Mouse (Mus musculus) adrenal gland, postnatal 14 days (tissue): ENCODE measurements at regions not wholly inside any gene's neighbourhood (a gene's known extent, or its start where the extent isn't known, plus 50 kb on each side); places are given as distances from the start of the nearest gene placed in this dataset.
"Not testable (repeated sequence)": the region's sequence is repeated elsewhere in the genome, so short reads cannot be mapped to it uniquely, and the experiment has no call there.

Source experiments
- DNase-seq: peaks from one replicate; pipeline ENCODE4 v3.0.0; 2021; ENCODE audit warnings: mixed read lengths

GRCm38 (mm10) chr2:147307488-147308386 lies 54.0 kb upstream of the Pax1 start:
- peak; percentile 72 for DNase-seq

DNA sequence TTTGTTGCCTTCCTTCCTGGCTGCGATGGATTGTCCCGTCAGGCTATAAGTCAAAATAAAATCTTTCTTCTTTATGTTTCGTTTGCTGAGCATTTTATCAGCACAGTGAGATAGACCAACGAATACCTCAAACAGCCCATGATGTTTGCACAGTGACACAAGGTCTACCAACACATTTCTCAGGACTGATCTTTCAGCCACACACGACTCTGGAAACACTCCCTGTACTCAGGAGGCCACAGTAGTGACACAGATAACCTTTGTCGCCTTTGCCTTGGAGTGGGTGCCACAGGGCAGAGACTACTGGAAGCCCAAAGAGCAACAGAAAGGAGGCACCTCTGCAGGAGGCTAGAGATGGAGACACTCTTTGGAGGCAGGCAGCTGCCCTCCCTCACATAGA lies 55.0 kb upstream of the Pax1 start:
- DNase-seq = no peak

- DNase-seq = peak; percentile 27
Measured at GRCm38 (mm10) chr2:147305262-147305661, 56.5 kb upstream of the Pax1 start.

DNA sequence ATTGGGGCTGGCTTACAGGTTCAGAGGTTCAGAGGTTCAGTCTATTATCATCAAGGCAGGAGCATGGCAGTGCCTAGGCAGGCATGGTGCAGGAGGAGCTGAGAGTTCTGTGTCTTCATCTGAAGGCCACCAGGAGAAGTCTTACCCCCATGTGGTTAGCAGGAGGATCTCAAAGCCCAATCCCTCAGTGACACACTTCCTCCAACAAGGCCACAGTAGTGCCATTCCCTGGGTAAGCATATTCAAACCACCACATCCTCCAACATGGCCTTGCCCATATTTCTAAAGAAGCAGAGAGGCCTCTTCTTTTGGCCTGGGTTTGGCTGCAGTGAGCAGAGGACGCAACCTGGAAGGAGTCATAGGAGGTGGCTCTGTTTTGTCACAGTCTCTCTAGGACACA lies 61.2 kb upstream of the Pax1 start:
- no peak for DNase-seq

DNA sequence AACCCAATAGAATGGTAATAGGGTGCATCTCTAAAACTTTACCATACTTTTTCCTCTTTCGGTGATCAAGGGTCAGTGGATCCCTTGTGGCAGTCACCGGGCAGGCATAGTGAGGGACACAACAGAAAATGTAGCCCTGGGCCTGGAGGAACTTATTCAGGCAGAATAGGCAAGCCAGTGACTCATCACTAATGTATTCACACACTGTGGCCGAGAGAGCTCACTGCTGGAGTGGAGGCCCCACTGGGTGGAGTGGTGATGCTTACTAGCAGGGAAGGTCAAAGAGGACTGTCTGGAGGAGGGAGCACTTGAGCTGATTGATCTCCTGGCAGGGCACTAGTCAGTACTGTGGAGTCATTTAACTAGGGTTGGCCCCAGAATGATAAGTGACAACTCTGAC lies 62.4 kb upstream of the Pax1 start:
- DNase-seq = peak; percentile 9

GRCm38 (mm10) chr2:147298499-147298896 lies 63.2 kb upstream of the Pax1 start:
- peak; percentile 75 for DNase-seq

GRCm38 (mm10) chr2:147297876-147298498 lies 63.7 kb upstream of the Pax1 start:
- no peak for DNase-seq

GRCm38 (mm10) chr2:147294926-147295325 lies 66.8 kb upstream of the Pax1 start:
- DNase-seq = not testable (repeated sequence)

DNA sequence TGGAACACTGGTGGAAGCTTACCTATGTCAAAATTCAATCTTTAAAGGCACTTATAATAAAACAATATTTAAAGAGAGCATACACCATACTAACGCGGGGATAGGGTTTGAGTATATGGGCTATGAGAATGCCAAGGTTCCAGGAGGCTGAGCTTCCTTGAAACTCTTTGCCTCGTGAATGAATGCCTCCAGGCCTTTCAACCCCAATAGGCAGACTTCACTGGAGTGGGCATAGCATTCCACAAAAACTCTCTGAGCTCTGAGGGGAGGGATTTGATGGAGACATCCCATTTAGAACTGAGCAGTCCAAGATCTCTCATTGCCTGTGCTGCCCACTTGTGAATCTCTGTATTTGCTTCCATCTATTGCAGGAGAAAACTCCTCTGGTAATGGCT lies 68.4 kb upstream of the Pax1 start:
- DNase-seq = no peak

GRCm38 (mm10) chr2:147292387-147293293 lies 69.1 kb upstream of the Pax1 start:
- DNase-seq = no peak

DNA sequence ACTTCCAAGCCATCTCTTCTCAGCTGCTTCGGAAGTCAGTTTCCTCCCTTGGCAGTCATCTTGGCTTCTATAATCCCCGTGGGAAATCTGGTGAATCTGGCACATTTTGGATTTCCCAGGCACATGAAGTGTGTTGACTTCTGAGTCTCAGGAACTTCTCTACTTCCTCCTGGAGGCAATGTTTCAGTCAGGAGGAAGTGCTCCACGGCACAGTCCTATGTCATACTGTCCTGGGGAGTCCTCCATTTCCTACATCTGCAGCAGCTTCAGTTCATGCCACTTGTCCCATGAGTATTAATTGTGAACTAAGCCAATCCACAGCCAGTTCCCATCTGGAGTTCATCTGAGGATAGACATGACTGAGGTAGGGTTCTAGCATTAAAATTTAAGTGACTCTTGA lies 78.3 kb upstream of the Pax1 start:
- no peak for DNase-seq

- DNase-seq = no peak
Measured at GRCm38 (mm10) chr2:147277636-147278035, 83.6 kb upstream of the Nkx2-2 start.

DNA sequence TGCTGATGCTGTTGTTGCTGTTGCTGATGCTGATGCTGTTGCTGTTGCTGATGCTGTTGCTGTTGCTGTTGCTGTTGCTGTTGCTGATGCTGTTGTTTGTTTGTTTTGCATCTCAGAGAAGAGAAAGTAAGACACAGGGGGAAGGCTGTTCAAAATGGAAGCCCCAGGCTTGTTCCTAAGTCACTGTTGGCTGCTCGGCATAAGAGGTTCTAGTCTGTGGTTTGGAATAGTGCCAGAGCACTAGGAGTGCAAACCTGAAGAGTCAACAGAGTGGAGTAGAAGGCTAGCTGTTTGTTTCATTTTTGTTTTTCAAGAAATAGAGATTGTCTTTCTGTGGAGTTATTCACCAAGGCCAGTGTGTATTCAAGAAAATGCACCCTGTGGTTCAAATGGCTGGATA lies 75.1 kb upstream of the Nkx2-2 start:
- no peak for DNase-seq

DNA sequence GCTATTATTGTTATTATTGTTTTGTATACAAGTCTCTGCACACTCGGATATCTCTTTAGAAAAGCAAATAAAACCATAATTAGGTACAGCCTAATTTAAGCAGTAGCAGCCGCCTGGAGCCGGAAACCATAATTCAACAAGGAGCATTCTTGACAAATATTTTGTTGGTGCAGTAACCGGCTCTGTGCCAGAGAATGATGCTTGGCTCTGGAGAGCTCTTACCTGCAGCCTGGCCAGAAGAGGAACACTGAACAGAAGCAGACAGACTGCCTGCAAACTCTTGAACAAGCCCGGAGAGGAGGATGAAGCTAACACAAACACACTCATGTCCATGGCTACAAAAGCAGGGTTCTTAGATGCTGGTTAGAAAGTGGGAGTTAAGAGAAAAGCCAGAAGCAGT lies 73.9 kb upstream of the Nkx2-2 start:
- no peak for DNase-seq

GRCm38 (mm10) chr2:147267257-147267656 lies 73.2 kb upstream of the Nkx2-2 start:
- no peak for DNase-seq

DNA sequence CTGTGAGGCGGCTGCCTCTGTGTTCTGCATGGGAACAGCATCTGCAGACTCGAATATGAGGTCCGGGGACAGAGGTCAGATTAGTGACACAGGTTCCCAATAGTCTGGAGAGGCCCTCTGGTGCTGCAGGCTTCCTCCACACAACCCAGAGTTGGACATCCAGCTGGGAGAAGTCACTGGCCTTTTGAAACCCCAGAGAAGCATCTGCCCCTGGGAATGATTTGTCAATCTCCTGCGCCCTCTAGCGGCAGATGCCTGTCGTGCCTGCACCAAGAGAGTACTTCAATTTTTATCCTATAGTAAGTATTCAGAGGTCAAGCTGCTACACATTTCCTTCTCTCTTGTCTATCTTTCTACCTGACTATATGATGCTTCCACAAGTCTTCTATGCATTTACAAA lies 62.7 kb upstream of the Nkx2-2 start:
- peak; percentile 79 for DNase-seq

- no peak for DNase-seq
Measured at GRCm38 (mm10) chr2:147254944-147255343, 60.9 kb upstream of the Nkx2-2 start.

GRCm38 (mm10) chr2:147254137-147254536 lies 60.1 kb upstream of the Nkx2-2 start:
- DNase-seq = no peak

DNA sequence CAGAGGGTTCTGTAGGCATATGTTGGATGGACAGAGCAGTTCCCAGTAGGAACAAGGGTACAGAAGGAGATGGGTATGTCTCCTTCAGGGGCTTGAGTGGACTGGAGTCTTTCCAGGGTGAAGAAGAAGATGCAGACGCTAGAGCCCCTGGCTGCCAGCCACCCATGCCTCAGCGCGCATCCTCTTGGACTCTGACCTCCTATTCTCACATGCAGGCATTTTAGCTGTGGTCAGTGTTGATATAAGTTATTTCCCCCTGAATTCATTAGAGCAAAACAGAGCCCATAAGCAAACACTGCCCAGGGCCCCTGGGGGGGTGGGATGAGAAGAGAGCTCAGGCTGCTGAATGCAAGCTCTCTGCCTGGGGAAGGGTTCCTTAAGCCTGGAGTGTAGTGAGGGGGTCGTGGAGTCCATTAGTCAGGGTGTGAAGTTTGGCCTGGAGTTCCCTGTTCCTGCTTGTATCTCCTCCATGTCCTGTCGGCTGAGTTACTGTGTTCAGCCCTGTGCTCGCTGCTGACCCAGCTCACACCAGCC lies 54.0 kb upstream of the Nkx2-2 start:
- DNase-seq = no peak

GRCm38 (mm10) chr2:147247238-147247637 lies 53.2 kb upstream of the Nkx2-2 start:
- DNase-seq = no peak

GRCm38 (mm10) chr2:147244406-147244805 lies 50.4 kb upstream of the Nkx2-2 start:
- DNase-seq = no peak
